Mouse (Mus musculus) regulatory T cell (primary cell): ENCODE results near the gene Mark3.

ENCODE experiments used
- in situ Hi-C: fragments of 300-600 bp; cut with MboI, MseI; formaldehyde crosslinking; loops from one replicate; pipeline ENCODE4 v1.15.1; 2025; ENCODE audit warnings: high pct_unique_total_duplicates

Gene Mark3

GRCm38 (mm10) chr12:111674850-111675486 is 100.6 kb downstream of the Mark3 start:
- in situ Hi-C loops: no loop called here

- in situ Hi-C loops: no loop called here
These were observed 101.7 kb downstream of the Mark3 start for GRCm38 (mm10) chr12:111675797-111676580.

GRCm38 (mm10) chr12:111677421-111677820 is 103.1 kb downstream of the Mark3 start:
- in situ Hi-C loops: no loop called here

GRCm38 (mm10) chr12:111677882-111678669 is 103.8 kb downstream of the Mark3 start, which contains the start of gene Trmt61a:
Gene Trmt61a, plus strand, starts transcription at chr12:111678105.
- in situ Hi-C loops: no loop called here

GRCm38 (mm10) chr12:111678670-111678933 is 104.3 kb downstream of the Mark3 start:
- in situ Hi-C loops: no loop called here

DNA sequence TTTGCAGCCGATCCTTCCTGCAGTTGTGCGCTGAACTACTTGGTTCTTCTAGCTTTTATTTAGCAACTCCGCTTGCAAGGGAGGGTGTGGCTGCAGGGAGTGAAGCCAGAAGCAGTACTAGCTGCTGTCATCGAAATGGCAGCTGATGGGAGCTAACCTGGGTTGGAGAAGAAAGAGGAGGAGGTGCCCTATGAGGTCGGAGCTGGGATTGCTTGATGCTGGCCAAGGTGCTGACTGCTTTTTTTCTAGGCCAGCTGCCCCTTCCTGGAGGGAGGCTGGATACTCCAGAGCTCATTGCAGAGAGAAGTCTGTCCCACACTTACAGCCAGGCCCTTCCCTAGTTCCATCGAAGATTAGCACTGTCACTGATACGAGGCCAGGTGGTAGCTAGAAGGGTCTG is 104.7 kb downstream of the Mark3 start:
- in situ Hi-C loops: no loop called here

GRCm38 (mm10) chr12:111680661-111681060 is 106.3 kb downstream of the Mark3 start:
- in situ Hi-C loops: no loop called here

- in situ Hi-C loops: no loop called here
These were observed 107.0 kb downstream of the Mark3 start for GRCm38 (mm10) chr12:111681305-111681704.

DNA sequence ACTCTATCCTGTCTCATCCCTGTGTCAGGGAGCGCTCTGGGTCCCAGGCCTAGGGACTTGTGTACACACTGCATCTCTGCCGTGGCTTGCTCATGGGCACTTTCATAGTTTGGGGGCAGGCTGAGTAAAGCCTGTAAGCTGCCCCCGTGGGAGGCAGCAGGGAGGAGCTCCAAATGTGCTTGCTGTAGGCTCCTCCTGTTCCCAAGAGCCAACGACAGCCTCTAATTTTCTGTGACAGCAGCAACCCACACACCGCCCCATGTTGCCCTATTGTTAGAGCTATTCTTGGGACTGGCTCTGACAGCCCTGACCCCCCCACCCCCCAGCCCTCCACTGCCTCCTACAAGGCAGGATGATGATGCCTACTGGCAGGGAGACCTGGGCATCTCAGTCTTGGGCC is 107.7 kb downstream of the Mark3 start:
- in situ Hi-C loops: no loop called here

- in situ Hi-C loops: no loop called here
These were observed 108.5 kb downstream of the Mark3 start for GRCm38 (mm10) chr12:111682806-111683205.

DNA sequence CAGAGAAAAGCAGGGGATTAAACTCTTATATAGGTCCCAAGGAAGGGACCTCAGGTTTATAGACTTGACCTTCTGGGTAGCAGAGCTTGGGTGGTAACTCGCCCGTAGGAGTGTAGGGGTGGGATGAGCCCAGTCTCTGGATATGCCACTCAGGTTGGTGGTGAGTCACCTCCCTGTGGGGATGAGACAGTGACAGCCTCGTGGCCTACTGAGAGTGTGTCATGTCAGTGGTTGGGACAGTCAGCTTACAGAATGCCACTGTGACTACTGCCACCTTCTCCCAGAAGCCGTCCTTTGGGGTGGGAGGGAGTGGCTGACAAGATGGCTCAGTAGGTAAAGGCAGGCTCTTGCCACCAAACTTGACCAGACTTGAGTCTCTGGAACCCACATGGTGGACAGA is 112.1 kb downstream of the Mark3 start:
- in situ Hi-C loops: no loop called here

DNA sequence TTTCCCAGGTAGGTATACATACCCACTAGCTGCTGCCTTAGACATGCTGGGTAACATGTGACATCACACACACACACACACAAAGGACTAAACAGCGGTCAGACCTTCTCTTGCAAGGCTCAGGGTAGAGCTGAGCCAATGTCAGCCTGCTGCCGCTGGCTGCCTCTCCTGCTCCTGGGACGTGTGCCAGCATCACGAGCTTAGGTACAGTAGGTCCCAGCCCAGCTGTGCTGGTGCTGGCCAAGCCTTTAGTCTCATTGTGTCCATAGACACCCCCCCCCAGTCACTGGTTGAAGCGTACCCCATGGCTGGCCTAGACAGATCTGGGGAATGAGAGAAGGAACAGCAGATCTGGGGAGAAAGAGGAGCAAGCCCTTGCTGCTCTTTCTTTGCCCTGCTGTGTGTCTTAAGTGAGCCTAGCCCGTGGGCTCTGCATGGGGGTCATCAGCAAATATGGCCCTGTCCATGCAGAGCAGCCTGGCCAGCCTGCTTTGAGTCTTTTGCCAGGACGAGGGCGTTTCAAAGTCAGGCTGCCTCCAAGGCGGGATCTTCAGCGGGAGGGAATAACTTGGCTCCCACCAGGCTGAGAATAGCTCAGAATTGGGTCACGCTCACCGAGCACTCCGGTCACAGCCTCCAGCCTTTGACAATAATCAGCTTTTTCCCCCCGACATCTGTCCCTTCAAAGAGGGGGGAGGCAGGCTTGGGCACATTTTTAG is 113.2 kb downstream of the Mark3 start:
- in situ Hi-C loops: no loop called here

- in situ Hi-C loops: no loop called here
These were observed 113.7 kb downstream of the Mark3 start for GRCm38 (mm10) chr12:111688069-111688428.

- in situ Hi-C loops: no loop called here
These were observed 115.1 kb downstream of the Mark3 start for GRCm38 (mm10) chr12:111689426-111689825.

DNA sequence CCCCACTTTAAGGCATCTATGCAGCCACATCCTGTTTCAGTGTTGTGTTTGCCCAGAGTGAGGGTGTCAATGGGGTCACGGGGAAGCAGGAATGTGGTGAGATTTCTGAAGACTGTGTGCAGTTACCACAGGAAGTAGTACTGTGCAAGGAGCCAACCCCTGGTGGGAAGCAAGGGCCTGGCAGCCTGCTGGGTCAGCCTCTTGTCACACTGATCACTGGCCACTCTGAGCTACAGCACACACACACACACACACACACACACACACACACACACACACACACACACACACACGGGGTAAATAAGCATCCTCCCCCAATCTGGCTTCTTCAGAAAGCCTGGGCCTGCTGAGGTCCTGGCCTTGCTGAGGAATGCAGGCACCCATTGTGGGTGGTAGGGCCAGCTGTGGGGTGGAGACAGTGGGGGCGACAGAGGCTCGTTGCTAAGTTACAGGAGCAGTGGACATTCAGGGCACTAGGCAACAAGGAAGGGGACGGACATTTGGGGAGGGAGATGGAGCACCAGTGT is 117.1 kb downstream of the Mark3 start:
- in situ Hi-C loops: no loop called here

DNA sequence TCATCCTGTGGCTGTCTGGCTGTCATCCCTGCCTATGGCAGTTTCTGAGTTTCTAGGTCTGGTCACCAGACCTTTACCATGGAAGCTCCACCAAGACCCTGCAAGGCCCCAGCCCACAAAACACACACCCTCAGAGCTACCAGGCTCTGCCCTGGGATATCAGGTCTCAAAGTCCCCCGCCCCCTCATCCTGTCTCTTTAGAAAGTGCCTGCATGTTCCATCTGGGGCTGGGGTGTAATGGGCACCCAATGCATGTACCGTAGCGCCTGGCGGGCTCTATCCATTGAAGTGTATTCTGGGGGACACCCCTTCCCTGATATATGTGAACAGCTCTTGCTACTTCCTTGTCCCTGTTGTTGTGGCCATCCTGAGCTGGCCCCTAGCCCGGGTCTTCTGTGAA is 118.6 kb downstream of the Mark3 start:
- in situ Hi-C loops: no loop called here

DNA sequence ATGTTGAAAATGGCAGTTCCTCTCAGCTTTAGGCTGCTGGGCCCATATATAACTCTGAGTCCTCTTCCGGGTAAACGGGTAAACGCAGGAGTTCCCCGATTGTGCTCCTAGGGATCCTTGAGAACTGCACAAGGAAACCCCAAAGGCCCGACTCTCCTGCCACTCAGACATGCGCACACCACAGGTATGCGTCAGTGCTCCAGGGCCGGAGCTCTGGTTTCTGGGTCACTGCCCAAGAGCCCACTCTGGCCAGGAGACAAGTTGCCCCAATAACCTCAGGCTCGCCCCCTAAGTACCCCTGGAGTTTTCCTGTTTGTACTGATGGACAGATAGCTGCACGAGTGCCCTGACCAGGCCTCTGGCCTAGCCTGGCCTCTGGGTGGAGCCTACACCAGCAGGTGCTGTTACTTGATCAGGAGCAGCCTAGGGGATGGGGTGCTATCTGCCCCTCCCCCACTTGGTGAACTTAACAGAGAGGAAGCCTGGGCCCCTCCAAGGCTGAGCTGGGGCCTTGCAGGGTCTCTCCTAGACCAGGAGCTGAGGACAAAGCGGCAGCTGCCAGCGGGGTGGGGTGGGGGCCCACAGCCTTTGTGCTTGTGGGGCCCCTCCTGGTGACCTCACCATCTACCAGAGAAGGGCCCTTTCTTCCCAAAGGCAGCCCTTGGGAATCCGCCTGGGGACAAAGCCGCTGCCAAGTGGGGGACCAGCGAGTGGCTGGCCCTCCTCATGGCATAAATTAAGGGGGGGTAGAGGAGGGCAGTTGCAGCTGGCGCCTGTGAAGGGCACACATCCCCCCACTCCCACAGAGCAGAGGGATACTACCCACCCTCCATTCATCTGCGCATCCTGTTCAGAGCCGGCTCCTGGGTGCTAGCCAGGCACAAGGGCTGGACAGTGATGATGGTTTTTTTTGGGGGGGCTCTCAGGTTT is 119.3 kb downstream of the Mark3 start:
- in situ Hi-C loops: no loop called here

GRCm38 (mm10) chr12:111694271-111694781 is 120.0 kb downstream of the Mark3 start:
- in situ Hi-C loops: no loop called here

DNA sequence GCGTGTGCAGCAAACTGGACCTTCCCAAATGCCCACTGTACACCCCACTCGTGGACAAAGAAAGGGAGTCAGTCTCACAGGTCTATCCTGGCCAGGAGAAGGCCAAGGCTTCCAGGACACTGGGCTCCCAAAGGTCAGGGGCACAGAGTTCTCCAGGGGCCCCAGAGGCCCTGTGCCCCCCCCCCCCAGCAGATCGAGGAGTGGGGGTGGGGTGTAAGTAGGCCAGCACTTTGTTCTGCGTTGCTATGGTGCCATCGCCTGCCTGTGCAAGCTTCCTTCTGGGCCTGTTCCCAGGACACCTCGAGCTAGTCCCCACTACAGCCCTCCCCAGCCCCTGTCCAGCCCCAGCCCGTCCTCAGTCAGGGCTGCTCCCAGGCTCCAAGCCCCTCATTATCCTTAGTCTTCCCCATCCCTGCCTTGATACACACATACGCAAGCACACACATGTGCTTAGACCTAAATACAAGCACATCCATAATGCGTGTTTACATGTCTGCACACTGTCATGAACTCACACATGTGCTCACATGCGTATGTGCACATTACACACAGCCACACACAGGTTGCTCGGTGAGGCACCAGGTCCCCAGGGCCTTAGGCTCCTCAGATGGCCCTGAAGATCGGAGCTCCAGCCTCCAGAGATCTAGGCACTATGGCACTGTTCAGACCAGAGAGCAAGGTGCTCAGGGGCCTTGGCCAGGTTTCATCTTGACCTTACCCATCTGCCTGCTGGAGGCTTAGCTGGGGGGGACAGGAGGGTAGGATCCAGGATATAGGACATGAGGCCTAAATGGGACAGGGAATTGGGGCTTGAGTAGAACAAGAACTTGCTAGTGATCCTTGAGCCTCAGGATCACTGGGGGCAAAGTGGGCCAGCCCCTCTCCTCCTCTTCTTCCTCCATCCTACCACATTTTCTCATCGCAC is 120.8 kb downstream of the Mark3 start:
- in situ Hi-C loops: loop anchor here (5.0 kb wide), 1 partner anchor 43 kb away; no protein-coding TSS in a partner anchor
